Mouse (Mus musculus): ENCODE data around the gene Gm26938.

Gene Gm26938

GRCm38 (mm10) chr5:139815964-139816363 is 10.2 kb downstream of the Gm26938 start:
- peak; percentile 81 for DNase-seq (ENCODE audit: low spot score)

GRCm38 (mm10) chr5:139813963-139814381 is 12.2 kb downstream of the Gm26938 start:
- DNase-seq (ENCODE audit: low spot score), result peak; percentile 60

- peak; percentile 73 for DNase-seq (ENCODE audit: low spot score)
Measured at GRCm38 (mm10) chr5:139813126-139813490, 13.1 kb downstream of the Gm26938 start.

- no peak for DNase-seq (ENCODE audit: low spot score)
Measured at GRCm38 (mm10) chr5:139812398-139813125, 13.6 kb downstream of the Gm26938 start.

GRCm38 (mm10) chr5:139811677-139812397 is 14.4 kb downstream of the Gm26938 start:
- DNase-seq (ENCODE audit: low spot score), result peak; percentile 66

GRCm38 (mm10) chr5:139809397-139809796 is 16.8 kb downstream of the Gm26938 start:
- peak; percentile 73 for DNase-seq (ENCODE audit: low spot score)

GRCm38 (mm10) chr5:139805924-139806323 is 20.3 kb downstream of the Gm26938 start:
- DNase-seq (ENCODE audit: low spot score), result peak; percentile 48

GRCm38 (mm10) chr5:139804573-139805111 is 21.6 kb downstream of the Gm26938 start:
- DNase-seq (ENCODE audit: low spot score), result peak; percentile 64

- peak; percentile 76 for DNase-seq (ENCODE audit: low spot score)
Measured at GRCm38 (mm10) chr5:139804107-139804551, 22.1 kb downstream of the Gm26938 start.

- DNase-seq (ENCODE audit: low spot score), result peak; percentile 93
Measured at GRCm38 (mm10) chr5:139803601-139804102, 22.6 kb downstream of the Gm26938 start.

GRCm38 (mm10) chr5:139803165-139803564 is 23.0 kb downstream of the Gm26938 start:
- peak; percentile 43 for DNase-seq (ENCODE audit: low spot score)

- DNase-seq (ENCODE audit: low spot score), result peak; percentile 56
Measured at GRCm38 (mm10) chr5:139801880-139802279, 24.3 kb downstream of the Gm26938 start.

GRCm38 (mm10) chr5:139801231-139801630 is 25.0 kb downstream of the Gm26938 start:
- no peak for DNase-seq (ENCODE audit: low spot score)

- no peak for DNase-seq (ENCODE audit: low spot score)
Measured at GRCm38 (mm10) chr5:139799801-139800590, 26.2 kb downstream of the Gm26938 start.

GRCm38 (mm10) chr5:139799041-139799440 is 27.2 kb downstream of the Gm26938 start:
- no peak for DNase-seq (ENCODE audit: low spot score)

- DNase-seq (ENCODE audit: low spot score), result no peak
Measured at GRCm38 (mm10) chr5:139798168-139798900, 27.9 kb downstream of the Gm26938 start.

- peak; percentile 94 for DNase-seq (ENCODE audit: low spot score)
Measured at GRCm38 (mm10) chr5:139797473-139798167, 28.6 kb downstream of the Gm26938 start.

- peak; percentile 84 for DNase-seq (ENCODE audit: low spot score)
Measured at GRCm38 (mm10) chr5:139796900-139797299, 29.3 kb downstream of the Gm26938 start.

GRCm38 (mm10) chr5:139796001-139796620 is 30.1 kb downstream of the Gm26938 start:
- DNase-seq (ENCODE audit: low spot score), result no peak

GRCm38 (mm10) chr5:139794938-139795337 is 31.3 kb downstream of the Gm26938 start:
- DNase-seq (ENCODE audit: low spot score), result peak; percentile 61

Data from testis, postnatal 10 days (tissue).